Mouse (Mus musculus): ENCODE measurements at regions not wholly inside any gene's neighbourhood (a gene's known extent, or its start where the extent isn't known, plus 50 kb on each side); places are given as distances from the start of the nearest gene placed in this dataset.

- in situ Hi-C loops (cut with MboI), result no loop called here
Measured at GRCm38 (mm10) chrX:167152611-167153010, 56.5 kb downstream of the Tmsb4x start.

GRCm38 (mm10) chrX:167151341-167151740 is 57.8 kb downstream of the Tmsb4x start:
- in situ Hi-C loops (cut with MboI), result no loop called here

- in situ Hi-C loops (cut with MboI), result no loop called here
Measured at GRCm38 (mm10) chrX:167149400-167149799, 59.7 kb downstream of the Tmsb4x start.

- in situ Hi-C loops (cut with MboI), result no loop called here
Measured at GRCm38 (mm10) chrX:167146513-167147360, 62.4 kb downstream of the Tmsb4x start.

GRCm38 (mm10) chrX:167145508-167146182 is 63.5 kb downstream of the Tmsb4x start:
- in situ Hi-C loops (cut with MboI), result no loop called here

GRCm38 (mm10) chrX:167139110-167139509 is 70.0 kb downstream of the Tmsb4x start:
- in situ Hi-C loops (cut with MboI), result no loop called here

GRCm38 (mm10) chrX:167134250-167134649 is 74.9 kb downstream of the Tmsb4x start:
- in situ Hi-C loops (cut with MboI), result no loop called here

GRCm38 (mm10) chrX:167132989-167133395 is 76.1 kb downstream of the Tmsb4x start:
- in situ Hi-C loops (cut with MboI), result no loop called here

GRCm38 (mm10) chrX:167131317-167131716 is 77.8 kb downstream of the Tmsb4x start:
- in situ Hi-C loops (cut with MboI), result no loop called here

GRCm38 (mm10) chrX:167130601-167131000 is 78.5 kb downstream of the Tmsb4x start:
- in situ Hi-C loops (cut with MboI), result no loop called here

- in situ Hi-C loops (cut with MboI), result loop anchor here (10.0 kb wide), 2 partner anchors 86 to 454 kb away; partner anchors contain the start of gene Tmsb4x
Measured at GRCm38 (mm10) chrX:167119288-167119687, 89.8 kb downstream of the Tmsb4x start.

GRCm38 (mm10) chrX:167115096-167115495 is 94.0 kb downstream of the Tmsb4x start:
- in situ Hi-C loops (cut with MboI), result loop anchor here (10.0 kb wide), 2 partner anchors 90 to 450 kb away; partner anchors contain the start of gene Tmsb4x

- in situ Hi-C loops (cut with MboI), result loop anchor here (10.0 kb wide), 2 partner anchors 94 to 446 kb away; partner anchors contain the start of gene Tmsb4x
Measured at GRCm38 (mm10) chrX:167111059-167111871, 97.8 kb downstream of the Tmsb4x start.

- in situ Hi-C loops (cut with MboI), result no loop called here
Measured at GRCm38 (mm10) chrX:167108356-167108755, 100.8 kb downstream of the Tmsb4x start.

GRCm38 (mm10) chrX:167107469-167107868 is 101.6 kb downstream of the Tmsb4x start:
- in situ Hi-C loops (cut with MboI), result no loop called here

- in situ Hi-C loops (cut with MboI), result no loop called here
Measured at GRCm38 (mm10) chrX:167105931-167106417, 103.1 kb downstream of the Tmsb4x start.

GRCm38 (mm10) chrX:167105354-167105753 is 103.8 kb downstream of the Tmsb4x start:
- in situ Hi-C loops (cut with MboI), result no loop called here

- in situ Hi-C loops (cut with MboI), result no loop called here
Measured at GRCm38 (mm10) chrX:167104247-167104621, 104.9 kb downstream of the Tmsb4x start.

- in situ Hi-C loops (cut with MboI), result no loop called here
Measured at GRCm38 (mm10) chrX:167103501-167104246, 105.4 kb downstream of the Tmsb4x start.

GRCm38 (mm10) chrX:167101929-167102328 is 107.2 kb downstream of the Tmsb4x start:
- in situ Hi-C loops (cut with MboI), result no loop called here

GRCm38 (mm10) chrX:167099411-167099810 is 109.7 kb downstream of the Tmsb4x start:
- in situ Hi-C loops (cut with MboI), result no loop called here
